Mouse (Mus musculus): ENCODE measurements around the gene Uqcr10.

GRCm38 (mm10) chr11:4691213-4691612, 12.9 kb downstream of the Uqcr10 start:
- TF ChIP-seq CTCF (conservative IDR thresholded peaks at IDR 0.05; ENCODE audit: low read length): no peak
- TF ChIP-seq NANOG (IDR thresholded peaks at IDR 0.05; ENCODE audit: borderline replicate concordance, low read length): no peak
